Mouse (Mus musculus): ENCODE data around the gene Brms1l.
A peak's percentile ranks its signal among the peaks of the same experiment; 100 is the strongest.

GRCm38 (mm10) chr12:55835857-55836198 is 296 bp upstream of the Brms1l start:
- TF ChIP-seq GATA1 (IDR thresholded peaks at IDR 0.05; ENCODE audit: borderline replicate concordance, low read length) (peak; percentile 99), FLI1 (IDR thresholded peaks at IDR 0.05; ENCODE audit: low read length) (no peak)

All from megakaryocyte, embryonic 14.5 days (primary cell).